Mouse (Mus musculus) G1E (cell line): ENCODE data around the gene Pofut2.

Experiments used
- CTCF ChIP-seq: IDR thresholded peaks from 2 replicates; pipeline ENCODE4 v1.5.1; 2012; ENCODE audit warnings: low read depth, low read length, inconsistent platforms, mixed read lengths
- GATA1 ChIP-seq: IDR thresholded peaks from 2 replicates; pipeline ENCODE4 v1.6.1; 2012; ENCODE audit warnings: borderline replicate concordance, low read length, inconsistent platforms, mixed read lengths
- GATA2 ChIP-seq: IDR thresholded peaks from 2 replicates; pipeline ENCODE4 v1.6.1; 2012; ENCODE audit warnings: low read depth, low read length, inconsistent platforms, borderline replicate concordance
- TAL1 ChIP-seq: conservative IDR thresholded peaks from 2 replicates; pipeline ENCODE4 v1.6.1; 2012; ENCODE audit warnings: low read depth, low read length, inconsistent platforms, mixed read lengths

DNA sequence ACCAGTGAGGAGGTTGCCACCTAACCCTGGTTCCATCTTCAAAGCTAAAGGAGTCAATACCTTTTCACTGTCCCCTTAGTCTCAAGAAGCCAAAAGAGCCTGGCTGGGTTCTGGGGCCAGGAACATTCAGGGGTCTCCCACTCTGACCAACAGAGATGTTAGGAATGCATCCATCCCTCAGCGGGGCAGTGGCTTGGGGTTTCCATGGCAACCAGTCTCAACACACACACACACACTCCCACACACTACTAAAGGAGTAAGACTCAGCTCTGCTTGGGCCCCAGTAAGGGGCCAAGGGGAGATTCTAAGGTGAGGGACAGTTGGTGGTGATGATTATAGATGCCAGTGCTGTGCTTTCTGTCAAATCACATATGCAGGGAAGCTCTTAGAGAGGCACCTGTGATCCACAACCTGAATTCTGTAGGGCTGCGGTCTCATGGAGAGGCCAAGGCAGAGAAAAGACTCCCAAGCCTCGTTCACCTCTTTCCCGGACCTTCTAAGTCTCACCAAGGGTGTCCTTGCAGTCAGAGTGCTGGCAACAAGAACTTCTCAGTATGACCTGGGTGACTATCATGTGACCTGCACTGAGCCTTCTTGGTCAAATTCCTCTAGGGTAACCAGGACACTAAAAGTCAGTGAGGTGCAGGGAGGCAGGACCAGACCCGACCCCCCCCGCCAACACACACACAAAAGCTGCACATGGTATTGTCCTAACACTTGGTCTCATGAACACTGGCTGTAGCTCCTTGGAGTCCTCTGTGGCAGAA lies 46.5 kb upstream of the Pofut2 start:
- TF ChIP-seq CTCF (no peak), GATA1 (no peak), TAL1 (no peak), GATA2 (no peak)
